In genomic region chr4:116123602-116124519, GRCm38 (mm10) we compare ENCODE assay signal across 8 mouse cellular contexts. TPM values are rescaled to one million over a fixed set of nuclear protein-coding genes. Genes with fewer than 3 reads are reported as not detected.
DNase-seq lines count a peak whose midpoint lies in the region; ATAC-seq and TF ChIP-seq lines count a peak whose summit lies in the region.

Gene Rad54l, minus strand, starts transcription at chr4:116123690.
Gene Pomgnt1, plus strand, starts transcription at chr4:116123840.

- H3K27ac ChIP-seq in ES-E14 (ENCODE audit: insufficient read depth, low read depth, low read length, poor library complexity, severe bottlenecking) = no peak within 1 kb of the TSS; the same call in 1 of the 2 replicates
- peak within 1 kb of the TSS; percentile 79 for H3K27ac ChIP-seq in forebrain, embryonic 13.5 days
- peak within 1 kb of the TSS; percentile 62 for H3K27ac ChIP-seq in neural tube, embryonic 15.5 days (replicated peaks)

- peak; percentile 76 for ATAC-seq in cerebellum, adult (ENCODE audit: insufficient number of reproducible peaks, low FRiP score, low TSS enrichment)
- peak; percentile 98 for ATAC-seq in forebrain, embryonic 13.5 days
- ATAC-seq in neural tube, embryonic 15.5 days (ENCODE audit: low FRiP score) = peak; percentile 97

- DNase-seq in ES-E14 (ENCODE audit: low read depth, low spot score) = peak; percentile 95
- DNase-seq in heart, postnatal 10 days = peak; percentile 89 to 91
- peak; percentile 87 to 93 for DNase-seq in kidney, postnatal 4 days
- DNase-seq in lung, adult 2 months = peak; percentile 71
- peak; percentile 83 for DNase-seq in testis, postnatal 10 days (ENCODE audit: low spot score)

- peak; percentile 22; the same call in 1 of the 2 replicates for TF ChIP-seq CTCF in lung, adult 2 months (IDR thresholded peaks at IDR 0.05; ENCODE audit: insufficient read depth, low read length)

- no peaks in the 10 kb centered on the region for H3K9me3 ChIP-seq in ES-E14 (ENCODE audit: control insufficient read depth, insufficient read depth, low read depth, low read length)
- no peaks in the 10 kb centered on the region for H3K9me3 ChIP-seq in forebrain, embryonic 13.5 days (replicated peaks)
- H3K9me3 ChIP-seq in neural tube, embryonic 15.5 days (replicated peaks) = no peaks in the 10 kb centered on the region

- in situ Hi-C loops in ES-E14 (cut with MboI; ENCODE audit: low sequenced_read_pairs in 2 of 2, unreplicated experiment in 2 of 2) = no loop called here

- peak within 1 kb of the TSS; percentile 93 for H3K9ac ChIP-seq in ES-E14 (ENCODE audit: insufficient read depth, low read depth, low read length, poor library complexity, severe bottlenecking)
- H3K9ac ChIP-seq in forebrain, embryonic 13.5 days = peak within 1 kb of the TSS; percentile 75
- H3K9ac ChIP-seq in neural tube, embryonic 15.5 days (replicated peaks) = peak within 1 kb of the TSS; percentile 66

- peak within 1 kb of the TSS; percentile 62 for H3K4me2 ChIP-seq in forebrain, embryonic 13.5 days
- H3K4me2 ChIP-seq in neural tube, embryonic 15.5 days = peak within 1 kb of the TSS; percentile 66

- peak; percentile 59; the same call in 1 of the 2 replicates for TF ChIP-seq POLR2A in lung, adult 2 months (IDR thresholded peaks at IDR 0.05; ENCODE audit: borderline replicate concordance, extremely low read depth, low read depth, low read length)

- H3K4me3 ChIP-seq in ES-E14 (ENCODE audit: insufficient read depth in 1 of 2, low read depth in 1 of 2, low read length in 2 of 2, poor library complexity in 1 of 2, severe bottlenecking in 1 of 2) = peak within 1 kb of the TSS; percentile 95
- H3K4me3 ChIP-seq in forebrain, embryonic 13.5 days = peak within 1 kb of the TSS; percentile 58
- H3K4me3 ChIP-seq in lung, adult 2 months (replicated peaks; ENCODE audit: extremely low read depth, low read depth, low read length) = peak within 1 kb of the TSS; percentile 74
- peak within 1 kb of the TSS; percentile 63 for H3K4me3 ChIP-seq in neural tube, embryonic 15.5 days (replicated peaks)

- H3K4me1 ChIP-seq in ES-E14 (ENCODE audit: control insufficient read depth in 2 of 2, insufficient read depth in 2 of 2, low read length in 2 of 2, poor library complexity in 1 of 2) = peaks cover 0 to 2% of the 10 kb centered on the region in 2 experiments; a peak in 2 of 4 replicates
- H3K4me1 ChIP-seq in forebrain, embryonic 13.5 days = peaks cover 27% of the 10 kb centered on the region
- H3K4me1 ChIP-seq in lung, adult 2 months (ENCODE audit: control insufficient read depth, insufficient read depth, low read length) = no peaks in the 10 kb centered on the region; the same call in 1 of the 2 replicates
- peaks cover 19% of the 10 kb centered on the region for H3K4me1 ChIP-seq in neural tube, embryonic 15.5 days

- under 1% methylated on average over 23 of the region's 24 CpGs for WGBS in forebrain, embryonic 13.5 days
- WGBS in lung, adult 2 months = 6% methylated on average over 24 of the region's 24 CpGs
- WGBS in neural tube, embryonic 15.5 days = 4% methylated on average over 24 of the region's 24 CpGs

- H3K27me3 ChIP-seq in forebrain, embryonic 13.5 days = no peaks in the 10 kb centered on the region
- H3K27me3 ChIP-seq in neural tube, embryonic 15.5 days (replicated peaks) = no peaks in the 10 kb centered on the region

- peaks cover 8% of the 10 kb centered on the region; the same call in 1 of the 2 replicates for H3K36me3 ChIP-seq in ES-E14 (ENCODE audit: control insufficient read depth, insufficient read depth, low read length, poor library complexity, severe bottlenecking)
- H3K36me3 ChIP-seq in forebrain, embryonic 13.5 days (ENCODE audit: poor library complexity, severe bottlenecking) = peaks cover 15% of the 10 kb centered on the region; the same call in 1 of the 2 replicates
- H3K36me3 ChIP-seq in neural tube, embryonic 15.5 days = no peaks in the 10 kb centered on the region

- intact Hi-C loops in heart, postnatal 10 days (cut with DNase I) = no loop called here

TF ChIP-seq in ES-E14, 5 proteins besides CTCF, POLR2A, EP300 and RAD21:
- TF ChIP-seq ZC3H11A (IDR thresholded peaks at IDR 0.05; ENCODE audit: borderline replicate concordance, low read depth, low read length) (no peak), ZNF384 (IDR thresholded peaks at IDR 0.05; ENCODE audit: low read depth, low read length) (no peak), HCFC1 (IDR thresholded peaks at IDR 0.05; ENCODE audit: borderline replicate concordance, insufficient read depth, low read length) (peak; percentile 75; the same call in 1 of the 2 replicates), CHD2 (IDR thresholded peaks at IDR 0.05; ENCODE audit: low read depth, low read length) (peak; percentile 80), MAFK (IDR thresholded peaks at IDR 0.05; ENCODE audit: insufficient read depth, low read depth, low read length) (no peak)

RNA-seq across cellular contexts. Expression of gene Rad54l, which starts in this region (rescaled TPM):
- total RNA-seq in ES-E14 (2012; rRNA removed) = 36.2 and 38.6 TPM in 2 replicates
- polyA plus RNA-seq in forebrain, embryonic 13.5 days (2015; fragmentation: Nextera tagmentation; extraction: Ambion mirVana) = 45.8 and 48.7 TPM in 2 replicates
- total RNA-seq in heart, postnatal 10 days (2021) = 1 to 10 TPM; 3.7 TPM
- 0.42 and 0.70 TPM in 2 replicates for polyA plus RNA-seq in lung, adult 2 months (2012; rRNA removed)
- polyA plus RNA-seq in neural tube, embryonic 15.5 days (2015; fragmentation: Nextera tagmentation; extraction: Ambion mirVana) = 5.6 and 11.5 TPM in 2 replicates

RNA-seq across cellular contexts. Expression of gene Pomgnt1, which starts in this region (rescaled TPM):
- total RNA-seq in ES-E14 (2012; rRNA removed) = 48.6 and 51.5 TPM in 2 replicates
- polyA plus RNA-seq in forebrain, embryonic 13.5 days (2015; fragmentation: Nextera tagmentation; extraction: Ambion mirVana) = 52.8 and 54.2 TPM in 2 replicates
- 10 to 100 TPM; 78.4 to 81.9 TPM for total RNA-seq in heart, postnatal 10 days (2021)
- polyA plus RNA-seq in lung, adult 2 months (2012; rRNA removed) = 37.3 and 46.4 TPM in 2 replicates
- polyA plus RNA-seq in neural tube, embryonic 15.5 days (2015; fragmentation: Nextera tagmentation; extraction: Ambion mirVana) = 66.9 and 67.2 TPM in 2 replicates
